Mouse (Mus musculus) liver, adult 2 months (tissue): ENCODE data around the gene Herc2.

ENCODE experiments used
- CTCF ChIP-seq: fragments of 200-500 bp; IDR thresholded peaks from 2 replicates; pipeline ENCODE4 v1.5.1; 2011; ENCODE audit warnings: low read depth, low read length, control low read depth
- POLR2A ChIP-seq: fragments of 200-500 bp; IDR thresholded peaks from 2 replicates; pipeline ENCODE4 v1.6.1; 2011; ENCODE audit warnings: low read length, control low read depth; ENCODE audit not compliant: insufficient read depth; ENCODE audit errors: extremely low read depth

- TF ChIP-seq CTCF = no peak
- no peak for TF ChIP-seq POLR2A
These were observed 503 bp downstream of the Herc2 start for GRCm38 (mm10) chr7:56050487-56050911.
